Mouse (Mus musculus): ENCODE data around the gene Pds5b.

- no peak for TF ChIP-seq POLR2A (IDR thresholded peaks at IDR 0.05; ENCODE audit: extremely low read depth, insufficient read depth, low read length)
- TF ChIP-seq CTCF (IDR thresholded peaks at IDR 0.05; ENCODE audit: extremely low read depth, insufficient read depth, low read length) = no peak
Observed at GRCm38 (mm10) chr5:150859642-150860194, 186.2 kb downstream of the Pds5b start.

Data from cortical plate, adult 2 months (tissue).